Mouse (Mus musculus) thymus, adult 2 months (tissue): ENCODE results near the gene Ugt2b34.

ENCODE experiments used
- CTCF ChIP-seq: fragments of 200-500 bp; IDR thresholded peaks from 2 replicates; pipeline ENCODE4 v1.5.1; 2012; ENCODE audit warnings: mild to moderate bottlenecking, control low read depth, low read length, moderate library complexity, borderline replicate concordance; ENCODE audit not compliant: control insufficient read depth, poor library complexity, insufficient read depth; ENCODE audit errors: extremely low read depth
- POLR2A ChIP-seq: fragments of 200-500 bp; IDR thresholded peaks from 2 replicates; pipeline ENCODE4 v1.6.1; 2012; ENCODE audit warnings: mild to moderate bottlenecking, low read length, control low read depth, moderate library complexity; ENCODE audit not compliant: control insufficient read depth, poor library complexity, insufficient read depth; ENCODE audit errors: extremely low read depth

DNA sequence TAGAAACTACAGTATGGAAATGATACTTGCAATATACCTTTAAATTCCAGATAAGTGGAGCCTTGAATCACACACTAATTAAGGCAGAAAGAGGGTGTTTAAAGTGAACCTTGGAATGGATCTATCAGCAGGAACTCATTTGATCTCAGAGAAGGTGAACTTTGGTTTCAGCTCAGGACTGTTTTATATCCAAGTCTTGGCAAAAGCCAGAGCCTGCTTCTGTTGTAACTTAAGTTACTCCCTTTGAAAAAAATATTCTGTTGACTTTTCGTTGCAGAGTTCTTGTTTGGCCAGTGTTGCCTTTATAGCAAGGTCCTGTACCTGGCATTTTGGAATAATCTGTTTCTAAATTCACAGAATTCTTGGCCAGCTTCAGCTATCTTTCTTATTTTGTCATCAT is 4.0 kb upstream of the Ugt2b34 start:
- TF ChIP-seq CTCF (no peak), POLR2A (no peak)
